Mouse (Mus musculus) MEL (cell line): ENCODE measurements around the gene Iqcf4. TPM values are rescaled to one million over a fixed set of nuclear protein-coding genes. Genes with fewer than 3 reads are reported as not detected.

Source experiments
- DNase-seq: peaks from one replicate; pipeline ENCODE4 v3.0.0; 2011; ENCODE audit warnings: low read depth, low spot score
- H3K27ac ChIP-seq: 2 replicates; pipeline ENCODE4 v1.5.1; 2012; ENCODE audit warnings: low read depth, mild to moderate bottlenecking, control low read depth, low read length, moderate library complexity; ENCODE audit not compliant: control insufficient read depth
- H3K27me3 ChIP-seq, 2 experiments: fragments of 150-350 bp in 1 of 2; sonication (generic) in 1 of 2; 2 replicates each; pipeline ENCODE4 v1.6.1; 2012; ENCODE audit warnings: low read length in 2 of 2, mild to moderate bottlenecking in 2 of 2, improper control_type of control experiment in 1 of 2, moderate library complexity in 1 of 2; ENCODE audit not compliant: insufficient read depth in 2 of 2, control insufficient read depth in 1 of 2
- H3K36me3 ChIP-seq, 2 experiments: 2 replicates each; pipeline ENCODE4 v1.6.1; 2012 to 2014; ENCODE audit warnings: low read length in 2 of 2, improper control_type of control experiment in 1 of 2, inconsistent platforms in 1 of 2, mild to moderate bottlenecking in 1 of 2; ENCODE audit not compliant: insufficient read depth in 2 of 2, control insufficient read depth in 1 of 2
- H3K4me1 ChIP-seq, 2 experiments: fragments of 150-350 bp in 1 of 2; sonication (generic) in 1 of 2; 2 replicates each; pipeline ENCODE4 v1.6.1; 2012; ENCODE audit warnings: low read length in 2 of 2, improper control_type of control experiment in 1 of 2, mild to moderate bottlenecking in 1 of 2; ENCODE audit not compliant: insufficient read depth in 2 of 2, control insufficient read depth in 1 of 2
- H3K4me3 ChIP-seq, 2 experiments: fragments of 150-350 bp in 1 of 2; sonication (generic) in 1 of 2; 2 replicates each; pipeline ENCODE4 v1.5.1; 2012; ENCODE audit warnings: low read depth in 2 of 2, low read length in 2 of 2, mild to moderate bottlenecking in 2 of 2, moderate library complexity in 2 of 2, control low read depth in 1 of 2, improper control_type of control experiment in 1 of 2; ENCODE audit not compliant: control insufficient read depth in 1 of 2, insufficient read depth in 1 of 2
- H3K79me2 ChIP-seq: 2 replicates; pipeline ENCODE4 v1.6.1; 2012; ENCODE audit warnings: mild to moderate bottlenecking, low read length, moderate library complexity; ENCODE audit not compliant: control insufficient read depth, poor library complexity, insufficient read depth
- H3K9ac ChIP-seq: 2 replicates; pipeline ENCODE4 v1.6.1; 2012; ENCODE audit warnings: low read depth, mild to moderate bottlenecking, control low read depth, low read length, moderate library complexity; ENCODE audit not compliant: control insufficient read depth, poor library complexity, severe bottlenecking
- H3K9me3 ChIP-seq: fragments of 150-350 bp; sonication (generic); replicated peaks from 2 replicates; pipeline ENCODE4 v1.6.1; 2012; ENCODE audit warnings: mild to moderate bottlenecking, low read length, improper control_type of control experiment, moderate library complexity; ENCODE audit not compliant: insufficient read depth
- CHD1 ChIP-seq: IDR thresholded peaks from 2 replicates; pipeline ENCODE4 v1.6.1; 2012; ENCODE audit warnings: low read depth, mild to moderate bottlenecking, inconsistent platforms, low read length, improper control_type of control experiment
- CTCF ChIP-seq, 3 experiments: IDR thresholded peaks in 2 of 3; conservative IDR thresholded peaks in 1 of 3; 2 replicates each; pipeline ENCODE4 v1.5.1; 2011 to 2012; ENCODE audit warnings: low read length in 3 of 3, low read depth in 2 of 3, mild to moderate bottlenecking in 2 of 3, improper control_type of control experiment in 1 of 3, inconsistent platforms in 1 of 3, mixed read lengths in 1 of 3, moderate library complexity in 1 of 3; ENCODE audit not compliant: control insufficient read depth in 1 of 3, insufficient read depth in 1 of 3, poor library complexity in 1 of 3, severe bottlenecking in 1 of 3
- ELF1 ChIP-seq: IDR thresholded peaks from 2 replicates; pipeline ENCODE4 v1.6.1; 2014; ENCODE audit warnings: low read depth, mild to moderate bottlenecking, inconsistent platforms, low read length, improper control_type of control experiment, moderate library complexity
- EP300 ChIP-seq, 2 experiments: IDR thresholded peaks; 2 replicates each; pipeline ENCODE4 v1.6.1; 2011; ENCODE audit warnings: improper control_type of control experiment in 2 of 2, low read length in 2 of 2, low read depth in 1 of 2, mild to moderate bottlenecking in 1 of 2
- GABPA ChIP-seq: IDR thresholded peaks from 2 replicates; pipeline ENCODE4 v1.6.1; 2012; ENCODE audit warnings: low read depth, mild to moderate bottlenecking, inconsistent platforms, low read length, improper control_type of control experiment, moderate library complexity
- MAFK ChIP-seq: IDR thresholded peaks from 2 replicates; pipeline ENCODE4 v1.6.1; 2011; ENCODE audit warnings: low read depth, mild to moderate bottlenecking, low read length, improper control_type of control experiment, borderline replicate concordance
- MAZ ChIP-seq: IDR thresholded peaks from 2 replicates; pipeline ENCODE4 v1.6.1; 2012; ENCODE audit warnings: low read depth, mild to moderate bottlenecking, inconsistent platforms, low read length, improper control_type of control experiment
- MEF2A ChIP-seq: IDR thresholded peaks from 2 replicates; pipeline ENCODE4 v1.6.1; 2014; ENCODE audit warnings: low read depth, mild to moderate bottlenecking, inconsistent platforms, low read length, improper control_type of control experiment; ENCODE audit not compliant: poor library complexity, insufficient replicate concordance, severe bottlenecking; ENCODE audit errors: extremely low read depth
- MYB ChIP-seq: IDR thresholded peaks from 2 replicates; pipeline ENCODE4 v1.6.1; 2011; ENCODE audit warnings: mild to moderate bottlenecking, low read depth, low read length, improper control_type of control experiment
- MYC ChIP-seq: IDR thresholded peaks from 2 replicates; pipeline ENCODE4 v1.6.1; 2011; ENCODE audit warnings: low read depth, mild to moderate bottlenecking, low read length, improper control_type of control experiment, moderate library complexity
- POLR2A ChIP-seq, 2 experiments: IDR thresholded peaks; 2 replicates each; pipeline ENCODE4 v1.6.1; 2011 to 2012; ENCODE audit warnings: low read length in 2 of 2, mild to moderate bottlenecking in 2 of 2, control low read depth in 1 of 2, improper control_type of control experiment in 1 of 2, low read depth in 1 of 2, moderate library complexity in 1 of 2; ENCODE audit not compliant: control insufficient read depth in 1 of 2, insufficient read depth in 1 of 2, poor library complexity in 1 of 2
- POLR2AphosphoS2 ChIP-seq: IDR thresholded peaks from 2 replicates; pipeline ENCODE4 v1.6.1; 2011; ENCODE audit warnings: low read length, improper control_type of control experiment
- RAD21 ChIP-seq: IDR thresholded peaks from 2 replicates; pipeline ENCODE4 v1.6.1; 2011; ENCODE audit warnings: mild to moderate bottlenecking, low read depth, low read length, improper control_type of control experiment
- RCOR1 ChIP-seq: IDR thresholded peaks from 2 replicates; pipeline ENCODE4 v1.6.1; 2012; ENCODE audit warnings: low read depth, mild to moderate bottlenecking, inconsistent platforms, low read length, improper control_type of control experiment
- SIN3A ChIP-seq: IDR thresholded peaks from 2 replicates; pipeline ENCODE4 v1.6.1; 2012; ENCODE audit warnings: low read length, improper control_type of control experiment, inconsistent platforms
- SMC3 ChIP-seq: IDR thresholded peaks from 2 replicates; pipeline ENCODE4 v1.6.1; 2011; ENCODE audit warnings: low read depth, low read length, improper control_type of control experiment
- TAL1 ChIP-seq: IDR thresholded peaks from 2 replicates; pipeline ENCODE4 v1.6.1; 2012; ENCODE audit warnings: mild to moderate bottlenecking, inconsistent platforms, low read length, moderate library complexity, mixed read lengths
- TBP ChIP-seq: IDR thresholded peaks from 2 replicates; pipeline ENCODE4 v1.8.0; 2011; ENCODE audit warnings: low read depth, low read length, improper control_type of control experiment
- TCF12 ChIP-seq: IDR thresholded peaks from 2 replicates; pipeline ENCODE4 v1.6.1; 2014; ENCODE audit warnings: low read depth, mild to moderate bottlenecking, inconsistent platforms, low read length, improper control_type of control experiment, moderate library complexity
- USF1 ChIP-seq: IDR thresholded peaks from 2 replicates; pipeline ENCODE4 v1.6.1; 2014; ENCODE audit warnings: low read depth, mild to moderate bottlenecking, inconsistent platforms, low read length, improper control_type of control experiment, moderate library complexity
- USF2 ChIP-seq, 2 experiments: IDR thresholded peaks; 2 replicates each; pipeline ENCODE4 v1.6.1; 2011 to 2012; ENCODE audit warnings: improper control_type of control experiment in 2 of 2, low read length in 2 of 2, borderline replicate concordance in 1 of 2, inconsistent platforms in 1 of 2, low read depth in 1 of 2, mild to moderate bottlenecking in 1 of 2; ENCODE audit not compliant: insufficient read depth in 1 of 2
- ZKSCAN1 ChIP-seq: IDR thresholded peaks from 2 replicates; pipeline ENCODE4 v1.6.1; 2012; ENCODE audit warnings: low read depth, mild to moderate bottlenecking, inconsistent platforms, low read length, improper control_type of control experiment, moderate library complexity
- ZMIZ1 ChIP-seq: IDR thresholded peaks from 2 replicates; pipeline ENCODE4 v1.6.1; 2012; ENCODE audit warnings: low read depth, mild to moderate bottlenecking, inconsistent platforms, low read length, improper control_type of control experiment, moderate library complexity
- ZNF384 ChIP-seq: IDR thresholded peaks from 2 replicates; pipeline ENCODE4 v1.6.1; 2012; ENCODE audit warnings: low read depth, mild to moderate bottlenecking, inconsistent platforms, low read length, improper control_type of control experiment
- polyA plus RNA-seq, 2 experiments: library from polyadenylated mRNA; stranded (reverse) in 1 of 2; unstranded in 1 of 2; fragments of >175 nt in 1 of 2; fragments of >200 nt in 1 of 2; gene quantifications; 2 replicates each; pipeline versions ENCODE4 v1.2.1 to v1.2.4; 2012; ENCODE audit warnings: low replicate concordance in 2 of 2, low read depth in 1 of 2; ENCODE audit not compliant: insufficient read length in 2 of 2, insufficient read depth in 1 of 2, missing spikeins in 1 of 2
- total RNA-seq: library from RNA; depleted of rRNA; stranded (reverse); fragments of 300-350 nt; gene quantifications from 2 replicates; pipeline ENCODE4 v1.2.3, GENCODE M21; 2012

Iqcf4 gene
- total and polyA plus RNA-seq, 3 experiments = not detected

GRCm38 (mm10) chr9:106562291-106562690 lies 8.5 kb downstream of the Iqcf4 start:
- Histone ChIP-seq H3K4me1 (0 out of 4 replicates have a peak, but pooled peaks cover 0 to 2% of the 10 kb centered on the region in 2 experiments), H3K9me3 (no peaks in the 10 kb centered on the region), H3K27ac (no peak overlapping the region), H3K27me3 (peaks cover 0 to 2% of the 10 kb centered on the region in 2 experiments; a peak in 2 of 4 replicates), H3K9ac (no peak overlapping the region), H3K79me2 (no peaks in the 10 kb centered on the region)
- DNase-seq = no peak
- TF ChIP-seq SIN3A = no peak
- no peak for TF ChIP-seq ZNF384
- no peak for TF ChIP-seq SMC3
- TF ChIP-seq GABPA = no peak
- no peak for TF ChIP-seq CTCF (IDR thresholded peaks at IDR 0.05 in 2 of 3, conservative IDR thresholded peaks at IDR 0.05 in 1 of 3; ENCODE audit: control insufficient read depth in 1 of 3, insufficient read depth in 1 of 3, low read depth in 2 of 3, low read length in 3 of 3, poor library complexity in 1 of 3, severe bottlenecking in 1 of 3)
- no peak for TF ChIP-seq TBP
- no peak for TF ChIP-seq TCF12
- TF ChIP-seq, all 39 proteins: peak for 0
- Histone ChIP-seq H3K4me3 (no peak overlapping the region), H3K36me3 (no peaks in the 10 kb centered on the region)

GRCm38 (mm10) chr9:106561531-106561930 lies 9.3 kb downstream of the Iqcf4 start, which contains the start of gene Iqcf3:
TSS of gene Iqcf3 (minus strand) at chr9:106561631.
- Histone ChIP-seq H3K27ac (no peak within 1 kb of the TSS), H3K36me3 (no peaks in the 10 kb centered on the region), H3K4me3 (no peak within 1 kb of the TSS), H3K79me2 (no peaks in the 10 kb centered on the region), H3K27me3 (peaks cover 0 to 2% of the 10 kb centered on the region in 2 experiments; a peak in 2 of 4 replicates), H3K4me1 (0 out of 4 replicates have a peak, but pooled peaks cover 0 to 2% of the 10 kb centered on the region in 2 experiments), H3K9ac (no peak within 1 kb of the TSS), H3K9me3 (no peaks in the 10 kb centered on the region)
- TF ChIP-seq MAZ = no peak
- TF ChIP-seq MYB = no peak
- TF ChIP-seq EP300 (IDR thresholded peaks at IDR 0.05; ENCODE audit: low read depth in 1 of 2, low read length in 2 of 2) = no peak
- no peak for TF ChIP-seq MYC
- TF ChIP-seq USF2 (IDR thresholded peaks at IDR 0.05; ENCODE audit: borderline replicate concordance in 1 of 2, insufficient read depth in 1 of 2, low read depth in 1 of 2, low read length in 2 of 2) = no peak
- TF ChIP-seq RAD21 = no peak
- no peak for TF ChIP-seq CHD1
- TF ChIP-seq POLR2AphosphoS2 = no peak
- TF ChIP-seq USF1 = no peak
- no peak for TF ChIP-seq ZKSCAN1
- no peak for TF ChIP-seq TBP
- TF ChIP-seq RCOR1 = no peak
- TF ChIP-seq TAL1 = no peak
- no peak for TF ChIP-seq POLR2A (IDR thresholded peaks at IDR 0.05; ENCODE audit: control insufficient read depth in 1 of 2, insufficient read depth in 1 of 2, low read depth in 1 of 2, low read length in 2 of 2, poor library complexity in 1 of 2)
- no peak for TF ChIP-seq MAFK
- TF ChIP-seq ELF1 = no peak
- TF ChIP-seq ZMIZ1 = no peak
- no peak for TF ChIP-seq MEF2A
- no peak for TF ChIP-seq GABPA
- no peak for DNase-seq
